Mouse (Mus musculus) heart, postnatal 14 days (tissue): Measurements from ENCODE around the gene Rpgr. TPM values are rescaled to one million over a fixed set of nuclear protein-coding genes. Genes with fewer than 3 reads are reported as not detected.

ENCODE experiments used
- DNase-seq, 2 experiments: peaks; one replicate each; pipeline ENCODE4 v3.0.0; 2021 to 2022
- intact Hi-C: fragments of 180-260 bp; cut with DNase I; formaldehyde crosslinking; loops from one replicate; pipeline ENCODE4 v1.15.1; 2025
- total RNA-seq, 2 experiments: library from RNA; stranded (reverse); gene quantifications; 2 replicates each; pipeline ENCODE4 v1.2.3; 2021

Gene Rpgr
- total RNA-seq, 2 experiments from 2014 or later, result 3.5 to 4.3 TPM

DNA sequence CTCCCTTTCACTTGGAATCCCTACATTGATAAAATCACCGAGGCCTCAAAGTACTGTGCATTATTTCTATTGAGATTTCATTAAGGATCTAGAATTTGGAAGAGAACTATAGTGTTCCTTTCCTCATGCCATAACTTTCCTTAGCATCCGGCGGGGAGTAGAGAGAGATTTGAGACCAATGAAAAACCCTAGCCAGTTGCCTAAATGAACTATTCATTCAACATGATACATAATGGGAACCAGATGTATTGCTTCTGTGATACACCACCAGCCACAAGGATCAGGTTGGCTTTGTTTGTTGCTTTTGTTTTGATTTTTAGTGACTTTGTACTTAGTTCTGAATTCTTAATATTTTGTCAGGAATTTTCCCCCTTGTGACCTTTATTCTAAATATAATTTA is 136.3 kb downstream of the Rpgr start:
- no peak for DNase-seq
- intact Hi-C loops, result no loop called here

DNA sequence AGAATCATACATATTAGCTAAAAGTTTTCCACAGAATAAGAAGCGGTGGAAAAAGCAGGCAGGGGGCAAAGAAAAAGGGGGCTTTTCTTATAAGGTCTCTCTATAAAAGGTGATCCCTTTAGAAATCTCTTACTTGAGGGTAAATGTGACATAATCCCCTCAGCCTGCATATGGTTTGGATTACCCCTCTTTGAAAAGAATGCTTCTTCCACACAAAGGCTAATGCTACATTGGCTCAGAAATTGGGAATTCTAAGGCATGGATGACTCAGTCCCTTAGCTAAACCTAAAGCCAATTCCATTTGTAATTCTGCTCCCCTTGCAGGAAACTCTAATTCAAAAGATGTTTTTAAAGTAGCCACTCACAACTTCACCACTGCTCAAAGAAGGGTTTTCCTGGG is 136.7 kb downstream of the Rpgr start:
- intact Hi-C loops, result loop anchor here (10.0 kb wide), 1 partner anchor 125 kb away; no protein-coding TSS in a partner anchor
- no peak for DNase-seq

DNA sequence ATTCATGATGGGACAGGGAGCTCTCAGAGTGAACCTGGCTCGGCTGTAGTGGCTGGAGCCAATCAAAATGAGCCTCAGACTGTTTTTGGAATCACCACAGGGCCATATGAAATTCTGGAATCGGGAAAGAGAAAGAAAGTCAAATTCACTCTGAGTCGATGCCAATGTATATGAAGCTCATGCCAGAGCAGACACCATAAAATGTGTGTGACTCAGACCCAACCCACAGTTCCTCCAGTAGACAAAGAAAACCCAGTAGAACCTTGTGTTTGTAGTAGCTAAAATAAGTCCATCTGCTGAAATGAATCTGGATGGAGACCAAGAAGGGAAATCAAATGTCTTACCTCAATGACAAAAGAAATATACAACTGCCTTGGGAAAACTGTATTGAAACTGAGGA is 142.8 kb downstream of the Rpgr start:
- intact Hi-C loops, result loop anchor here (10.0 kb wide), 1 partner anchor 131 kb away; no protein-coding TSS in a partner anchor
- no peak for DNase-seq

DNA sequence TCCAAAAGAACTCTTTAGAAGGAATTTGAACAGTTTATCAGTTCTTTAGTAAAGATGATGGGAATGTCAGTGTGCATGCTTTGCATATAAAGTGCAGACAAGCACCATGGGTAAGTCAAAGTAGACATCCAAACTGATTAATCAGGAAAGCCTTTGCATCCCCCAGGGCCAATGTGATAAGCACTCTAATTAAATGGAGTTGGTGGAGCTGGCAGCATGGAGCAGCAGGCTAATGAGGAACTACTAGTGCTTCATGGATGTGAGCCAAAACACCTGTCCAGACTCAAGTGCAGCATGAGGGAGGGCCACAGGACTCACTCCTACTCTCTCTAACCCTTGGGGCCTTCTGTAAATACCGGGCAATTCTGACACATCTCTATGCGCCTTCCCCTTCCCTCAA is 145.2 kb downstream of the Rpgr start:
- DNase-seq, result no peak
- intact Hi-C loops, result loop anchor here (10.0 kb wide), 1 partner anchor 133 kb away; no protein-coding TSS in a partner anchor

DNA sequence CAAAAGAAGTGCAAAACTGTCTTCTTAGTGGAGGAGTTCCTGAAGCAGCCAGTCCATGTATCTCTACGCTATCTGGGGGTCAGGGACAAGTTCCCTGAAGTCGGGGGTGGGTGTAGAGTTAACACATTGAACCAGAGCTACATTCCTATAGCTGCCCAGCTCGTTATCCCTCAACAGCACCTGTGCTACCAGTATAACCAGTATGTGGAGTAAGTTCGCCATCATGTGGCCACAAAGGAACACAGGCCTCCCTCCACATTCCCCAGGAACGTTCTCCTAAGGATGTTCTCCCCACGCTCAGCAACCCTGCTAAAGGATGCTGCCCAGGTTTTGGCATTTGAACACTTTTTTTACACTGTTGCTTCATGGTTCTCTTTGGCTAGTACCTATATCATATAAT is 146.0 kb downstream of the Rpgr start:
- DNase-seq, result peak in 1 of 2 experiments; percentile 15
- intact Hi-C loops, result loop anchor here (10.0 kb wide), 1 partner anchor 134 kb away; no protein-coding TSS in a partner anchor

DNA sequence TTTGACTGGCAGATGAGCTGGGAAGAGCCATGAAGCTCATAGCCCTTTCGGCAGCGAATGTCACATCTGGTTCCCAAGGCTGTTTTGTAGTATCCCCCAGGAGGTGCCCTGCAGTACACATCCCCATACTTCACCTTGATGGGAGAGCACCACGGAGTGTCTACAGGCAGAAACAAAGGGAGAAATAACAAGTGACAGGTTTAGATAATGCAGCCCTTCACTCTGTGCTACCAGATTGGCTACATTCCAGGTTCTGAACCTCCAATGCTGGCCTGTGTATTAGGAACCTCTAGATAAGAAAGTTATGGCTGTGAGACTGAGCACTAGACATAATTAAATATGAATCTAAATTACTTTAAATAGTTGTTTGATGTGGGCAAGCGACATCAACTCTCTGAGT is 147.3 kb downstream of the Rpgr start:
- intact Hi-C loops, result no loop called here

DNA sequence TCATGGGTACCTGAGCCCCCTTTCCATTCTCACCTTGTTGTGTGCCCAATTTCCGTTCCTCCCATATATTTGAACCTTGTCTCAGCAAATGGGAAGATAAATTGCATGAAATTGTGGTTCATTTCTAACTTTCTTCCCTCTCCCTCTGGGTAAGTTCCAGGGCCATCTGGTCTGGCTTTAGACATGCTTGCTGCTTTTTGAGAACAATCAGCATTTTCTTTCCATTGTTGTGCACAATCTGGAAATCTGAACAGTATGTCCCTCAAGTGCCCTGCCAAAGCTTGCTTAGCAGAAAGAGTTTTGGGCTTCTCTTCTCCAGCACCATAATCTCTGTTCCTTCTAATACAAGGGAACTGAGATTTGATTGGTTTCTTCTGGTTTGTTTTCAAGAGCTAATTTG is 152.9 kb downstream of the Rpgr start:
- DNase-seq, result no peak
- intact Hi-C loops, result no loop called here

More for the DNA sequence above, 147.3 kb downstream of the Rpgr start:
- no peak for DNase-seq

DNA sequence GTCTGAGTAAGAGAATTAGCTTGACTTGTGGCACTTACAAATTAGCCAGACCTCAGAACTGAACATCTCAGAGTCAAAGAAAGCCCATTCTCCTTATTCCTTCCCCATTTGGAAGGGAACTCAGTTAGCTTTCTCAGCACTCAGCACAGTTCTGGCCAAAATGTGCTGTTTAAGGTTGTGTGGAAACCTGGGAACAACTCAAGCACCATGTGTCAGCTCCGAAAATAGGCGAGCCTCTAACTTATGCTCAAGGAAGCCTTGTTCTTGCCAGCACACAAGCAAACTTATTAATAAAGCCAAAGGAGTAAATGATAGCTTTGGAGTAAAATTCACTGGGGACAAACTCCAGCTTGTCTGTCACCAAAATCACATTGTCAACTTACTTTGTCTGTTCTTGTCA is 153.4 kb downstream of the Rpgr start:
- intact Hi-C loops, result no loop called here
- no peak for DNase-seq

DNA sequence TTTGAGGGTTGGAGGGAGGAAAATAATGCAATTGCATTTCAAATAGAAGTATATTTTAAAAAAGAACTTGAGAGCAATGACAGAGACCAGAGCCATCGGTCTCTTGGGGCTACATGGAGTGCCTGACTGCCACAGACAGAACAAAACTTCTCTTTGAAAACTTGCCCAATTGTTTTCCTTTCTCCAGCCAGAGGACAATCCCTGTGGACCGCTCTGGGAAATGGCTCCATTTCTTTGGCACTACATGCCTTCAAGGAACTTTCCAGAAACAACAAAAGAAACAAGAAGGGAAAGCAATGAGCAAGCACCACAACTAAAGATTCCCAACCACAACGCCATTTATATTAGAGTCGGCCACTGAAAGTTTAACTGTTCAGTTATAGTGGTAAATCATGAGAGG is 154.5 kb downstream of the Rpgr start:
- peak; percentile 5 to 12 for DNase-seq

DNA sequence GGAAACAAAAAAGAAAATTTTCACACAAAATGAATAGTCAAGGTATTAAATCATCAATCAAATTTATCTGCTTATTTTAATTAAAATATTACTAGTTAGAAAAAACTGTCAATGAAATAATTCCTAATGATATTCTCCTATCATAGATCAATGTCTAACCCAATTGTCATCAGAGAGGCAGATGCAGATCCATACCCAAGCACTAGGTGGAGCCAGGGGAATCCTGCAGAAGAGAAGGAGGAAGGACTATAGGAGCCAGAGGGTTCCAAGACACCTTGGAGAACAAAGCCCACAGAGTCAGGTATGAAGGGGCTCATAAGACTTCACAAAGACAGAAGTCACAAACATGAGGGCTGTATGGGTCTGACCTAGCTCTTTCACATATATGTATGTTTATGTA is 182.1 kb downstream of the Rpgr start:
- intact Hi-C loops, result no loop called here
- DNase-seq, result peak; percentile 1 to 6

More for the DNA sequence above, 154.5 kb downstream of the Rpgr start:
- intact Hi-C loops, result no loop called here

Other genes with a start within 250 kb of the Rpgr start
- gene Srpx, start 99.2 kb downstream of the Rpgr start, total RNA-seq, result 1 to 10 TPM; 4.9 to 8.8 TPM
- not detected for gene Otc, start 35.4 kb upstream of the Rpgr start, total RNA-seq